Mouse (Mus musculus) frontal cortex, postnatal 10 days (tissue): ENCODE measurements around the gene Gm8050.
"Not testable (repeated sequence)": the region's sequence is repeated elsewhere in the genome, so short reads cannot be mapped to it uniquely, and the experiment has no call there.

Experiments used
- DNase-seq, 2 experiments: peaks; one replicate each; pipeline ENCODE4 v3.0.0; 2022; ENCODE audit warnings: low spot score in 2 of 2, mixed read lengths in 1 of 2

Gm8050 gene

DNA sequence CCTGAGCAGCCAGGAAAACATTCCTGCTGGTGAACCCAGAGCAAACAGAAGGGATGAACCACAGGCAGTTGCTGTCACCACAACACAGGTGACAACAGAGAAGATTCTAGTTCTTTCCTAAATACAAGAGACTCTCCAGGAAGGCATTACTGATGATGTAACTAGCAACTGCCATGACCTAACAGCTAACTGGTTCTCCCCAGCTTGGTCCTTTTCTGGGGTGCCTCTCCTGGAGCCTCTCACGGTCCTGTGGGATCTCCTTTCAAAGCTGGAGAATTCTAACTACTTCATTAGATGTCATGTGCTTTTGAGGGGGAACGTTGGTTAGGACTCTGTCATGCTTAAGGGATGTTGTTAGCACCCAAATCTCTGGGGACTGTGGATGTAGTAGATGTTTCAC lies at the start of gene Gm8050:
Gm8050 (minus strand) TSS at position 101 of the 400 bp plus-strand sequence.
- not testable (repeated sequence) for DNase-seq

DNA sequence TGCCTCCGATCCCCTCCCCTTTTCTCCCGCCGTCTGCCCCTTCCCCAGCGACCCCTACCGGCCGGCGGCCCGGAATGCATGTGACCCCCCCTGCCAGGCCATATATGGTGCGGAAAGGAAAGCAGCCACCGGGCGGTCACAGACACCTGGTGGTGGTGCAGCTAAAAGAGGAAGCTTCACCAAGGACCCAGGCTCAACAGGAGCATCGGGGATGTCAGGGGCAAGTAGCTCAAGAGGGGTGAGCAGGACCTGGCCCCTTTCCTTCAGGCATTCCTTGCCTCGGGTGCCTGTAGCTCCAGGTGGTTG lies 37.1 kb upstream of the Gm8050 start:
- peak in 1 of 2 experiments; percentile 6 for DNase-seq

GRCm38 (mm10) chr14:6756384-6757230 lies 36.6 kb upstream of the Gm8050 start:
- peak; percentile 4 to 9 for DNase-seq

DNA sequence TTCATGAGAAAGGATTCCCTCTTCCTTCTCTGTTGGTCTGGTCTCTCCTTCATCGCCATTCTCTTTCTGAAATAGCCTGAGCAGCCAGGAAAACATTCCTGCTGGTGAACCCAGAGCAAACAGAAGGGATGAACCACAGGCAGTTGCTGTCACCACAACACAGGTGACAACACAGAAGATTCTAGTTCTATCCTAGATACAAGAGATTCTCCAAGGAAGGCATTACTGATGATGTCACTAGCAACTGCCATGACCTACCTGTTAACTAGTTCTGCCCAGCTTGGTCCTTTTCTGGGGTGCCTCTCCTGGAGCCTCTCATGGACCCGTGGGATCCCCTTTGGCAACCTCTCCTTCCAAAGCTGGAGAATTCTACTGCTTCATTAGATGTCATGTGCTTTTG lies 22.2 kb upstream of the Gm8050 start, which contains the start of gene Gm3636:
Gm3636 (minus strand) TSS at position 101 of the 400 bp plus-strand sequence.
- DNase-seq = not testable (repeated sequence)

- DNase-seq = not testable (repeated sequence)
Observed at GRCm38 (mm10) chr14:6684070-6684469, 36.0 kb downstream of the Gm8050 start, which contains the start of gene Gm10251. TSS of gene Gm10251 (minus strand) at chr14:6684170.
